Mouse (Mus musculus) CH12.LX (cell line): Measurements from ENCODE around the gene Loxl3. TPM values are rescaled to one million over a fixed set of nuclear protein-coding genes. Genes with fewer than 3 reads are reported as not detected.

ENCODE experiments used
- DNase-seq: peaks from one replicate; pipeline ENCODE4 v3.0.0-alpha.2; 2013; ENCODE audit errors: extremely low read depth
- H3K27ac ChIP-seq: 2 replicates; pipeline ENCODE4 v1.5.1; 2012; ENCODE audit warnings: low read depth, mild to moderate bottlenecking, control low read depth, moderate library complexity; ENCODE audit not compliant: insufficient read depth
- H3K27me3 ChIP-seq: replicated peaks from 2 replicates; pipeline ENCODE3; 2012; ENCODE audit warnings: inconsistent platforms
- H3K36me3 ChIP-seq, 2 experiments: replicated peaks in 1 of 2; 2 replicates each; pipeline versions ENCODE3 to v1.6.1; 2012; ENCODE audit warnings: inconsistent platforms in 1 of 2, low read length in 1 of 2, mild to moderate bottlenecking in 1 of 2, mixed read lengths in 1 of 2, moderate library complexity in 1 of 2; ENCODE audit not compliant: control insufficient read depth in 1 of 2, insufficient read depth in 1 of 2
- H3K4me1 ChIP-seq, 2 experiments: 2 replicates each; pipeline ENCODE4 v1.6.1; 2012; ENCODE audit warnings: inconsistent platforms in 1 of 2, moderate library complexity in 1 of 2; ENCODE audit not compliant: insufficient read depth in 2 of 2, control insufficient read depth in 1 of 2
- H3K4me2 ChIP-seq: 2 replicates; pipeline ENCODE4 v1.6.1; 2012; ENCODE audit warnings: low read depth, mild to moderate bottlenecking, control low read depth; ENCODE audit not compliant: poor library complexity, insufficient read depth, severe bottlenecking
- H3K4me3 ChIP-seq, 3 experiments: fragments of 150-350 bp in 1 of 3; sonication (generic) in 1 of 3; replicated peaks in 1 of 3; 2 replicates each; pipeline versions ENCODE3 to v1.5.1; 2011 to 2012; ENCODE audit warnings: low read depth in 2 of 3, low read length in 2 of 3, mild to moderate bottlenecking in 2 of 3, moderate library complexity in 2 of 3, control low read depth in 1 of 3, improper control_type of control experiment in 1 of 3, inconsistent platforms in 1 of 3, mixed read lengths in 1 of 3; ENCODE audit not compliant: poor library complexity in 1 of 3
- H3K79me2 ChIP-seq: replicated peaks from 2 replicates; pipeline ENCODE4 v1.6.1; 2012; ENCODE audit warnings: mild to moderate bottlenecking, moderate library complexity; ENCODE audit not compliant: control insufficient read depth, poor library complexity, insufficient read depth, severe bottlenecking; ENCODE audit errors: extremely low read depth
- H3K9ac ChIP-seq: 2 replicates; pipeline ENCODE4 v1.6.1; 2012; ENCODE audit warnings: low read depth, mild to moderate bottlenecking, control low read depth, moderate library complexity; ENCODE audit not compliant: insufficient read depth
- H3K9me3 ChIP-seq: replicated peaks from 2 replicates; pipeline ENCODE3; 2012; ENCODE audit warnings: low read length, inconsistent platforms, mixed read lengths
- BHLHE40 ChIP-seq: IDR thresholded peaks from 2 replicates; pipeline ENCODE4 v1.6.1; 2011; ENCODE audit warnings: mild to moderate bottlenecking, low read depth, low read length, improper control_type of control experiment
- CHD2 ChIP-seq: IDR thresholded peaks from 2 replicates; pipeline ENCODE4 v1.6.1; 2011; ENCODE audit warnings: low read length, improper control_type of control experiment
- ELF1 ChIP-seq: IDR thresholded peaks from 2 replicates; pipeline ENCODE4 v1.6.1; 2014; ENCODE audit warnings: low read depth, mild to moderate bottlenecking, inconsistent platforms, low read length, improper control_type of control experiment
- ETS1 ChIP-seq: conservative IDR thresholded peaks from 2 replicates; pipeline ENCODE4 v1.6.1; 2012; ENCODE audit warnings: low read depth, mild to moderate bottlenecking, inconsistent platforms, low read length, improper control_type of control experiment, moderate library complexity
- GABPA ChIP-seq: IDR thresholded peaks from 2 replicates; pipeline ENCODE4 v1.6.1; 2012; ENCODE audit warnings: low read depth, low read length, improper control_type of control experiment, inconsistent platforms; ENCODE audit not compliant: insufficient replicate concordance
- IRF4 ChIP-seq: IDR thresholded peaks from 2 replicates; pipeline ENCODE4 v1.6.1; 2014; ENCODE audit warnings: low read depth, mild to moderate bottlenecking, inconsistent platforms, low read length, improper control_type of control experiment
- KAT2A ChIP-seq: IDR thresholded peaks from 2 replicates; pipeline ENCODE4 v1.6.1; 2012; ENCODE audit warnings: low read length, improper control_type of control experiment, inconsistent platforms; ENCODE audit not compliant: insufficient replicate concordance
- MAFK ChIP-seq: IDR thresholded peaks from 2 replicates; pipeline ENCODE4 v1.6.1; 2011; ENCODE audit warnings: low read length, improper control_type of control experiment; ENCODE audit not compliant: insufficient replicate concordance
- MAX ChIP-seq: IDR thresholded peaks from 2 replicates; pipeline ENCODE4 v1.6.1; 2011; ENCODE audit warnings: low read length, improper control_type of control experiment
- MAZ ChIP-seq: IDR thresholded peaks from 2 replicates; pipeline ENCODE4 v1.6.1; 2012; ENCODE audit warnings: low read depth, mild to moderate bottlenecking, inconsistent platforms, low read length, improper control_type of control experiment, moderate library complexity
- MXI1 ChIP-seq: IDR thresholded peaks from 2 replicates; pipeline ENCODE4 v1.6.1; 2011; ENCODE audit warnings: mild to moderate bottlenecking, low read depth, low read length, improper control_type of control experiment
- NELFE ChIP-seq: IDR thresholded peaks from 2 replicates; pipeline ENCODE4 v1.6.1; 2011; ENCODE audit warnings: low read depth, low read length, improper control_type of control experiment
- NRF1 ChIP-seq: IDR thresholded peaks from 2 replicates; pipeline ENCODE4 v1.6.1; 2014; ENCODE audit warnings: low read depth, mild to moderate bottlenecking, inconsistent platforms, low read length, improper control_type of control experiment, moderate library complexity
- POLR2AphosphoS2 ChIP-seq: IDR thresholded peaks from 2 replicates; pipeline ENCODE4 v1.6.1; 2011; ENCODE audit warnings: low read depth, low read length, improper control_type of control experiment
- RAD21 ChIP-seq: IDR thresholded peaks from 2 replicates; pipeline ENCODE4 v1.6.1; 2011; ENCODE audit warnings: low read depth, mild to moderate bottlenecking, low read length, improper control_type of control experiment, moderate library complexity
- SIN3A ChIP-seq: IDR thresholded peaks from 2 replicates; pipeline ENCODE4 v1.6.1; 2012; ENCODE audit warnings: low read length, improper control_type of control experiment, inconsistent platforms
- SMC3 ChIP-seq: IDR thresholded peaks from 2 replicates; pipeline ENCODE4 v1.6.1; 2011; ENCODE audit warnings: low read depth, low read length, improper control_type of control experiment
- TCF12 ChIP-seq: IDR thresholded peaks from 2 replicates; pipeline ENCODE4 v1.6.1; 2014; ENCODE audit warnings: low read depth, mild to moderate bottlenecking, inconsistent platforms, low read length, improper control_type of control experiment
- USF1 ChIP-seq: IDR thresholded peaks from 2 replicates; pipeline ENCODE4 v1.6.1; 2014; ENCODE audit warnings: low read depth, mild to moderate bottlenecking, inconsistent platforms, low read length, improper control_type of control experiment
- USF2 ChIP-seq: conservative IDR thresholded peaks from 2 replicates; pipeline ENCODE4 v1.6.1; 2011; ENCODE audit warnings: low read depth, low read length, improper control_type of control experiment
- ZKSCAN1 ChIP-seq: IDR thresholded peaks from 2 replicates; pipeline ENCODE4 v1.6.1; 2012; ENCODE audit warnings: low read depth, inconsistent platforms, low read length, improper control_type of control experiment, borderline replicate concordance
- ZNF384 ChIP-seq: IDR thresholded peaks from 2 replicates; pipeline ENCODE4 v1.6.1; 2012; ENCODE audit warnings: low read depth, low read length, improper control_type of control experiment, inconsistent platforms
- dilution Hi-C: fragments of 300-500 bp; cut with MboI; formaldehyde crosslinking; loops from 2 replicates; pipeline ENCODE4 v1.14.3; 2020; ENCODE audit warnings: low sequenced_read_pairs; ENCODE audit not compliant: extremely low pct_unique_long_range_greater_than_20kb, extremely low pct_ligation_motif_present
- in situ Hi-C: fragments of 300-500 bp; cut with MboI; formaldehyde crosslinking; loops from 3 replicates; pipeline ENCODE4 v1.14.3; 2019; ENCODE audit warnings: low sequenced_read_pairs, low pct_ligation_motif_present, low pct_unique_long_range_greater_than_20kb, mixed read lengths
- polyA plus RNA-seq: library from polyadenylated mRNA; unstranded; fragments of >175 nt; gene quantifications from 2 replicates; pipeline ENCODE4 v1.2.1, GENCODE M21; 2012; ENCODE audit warnings: low read depth; ENCODE audit not compliant: insufficient read length
- total RNA-seq, 2 experiments: library from RNA; depleted of rRNA; stranded (reverse); fragments of 300-350 nt in 1 of 2; fragments of >200 nt in 1 of 2; gene quantifications; 2 replicates each; pipeline ENCODE4 v1.2.3; 2012 to 2014

Gene Loxl3
- total and polyA plus RNA-seq, 3 experiments: 0.05 to 0.93 (median 0.74) TPM

DNA sequence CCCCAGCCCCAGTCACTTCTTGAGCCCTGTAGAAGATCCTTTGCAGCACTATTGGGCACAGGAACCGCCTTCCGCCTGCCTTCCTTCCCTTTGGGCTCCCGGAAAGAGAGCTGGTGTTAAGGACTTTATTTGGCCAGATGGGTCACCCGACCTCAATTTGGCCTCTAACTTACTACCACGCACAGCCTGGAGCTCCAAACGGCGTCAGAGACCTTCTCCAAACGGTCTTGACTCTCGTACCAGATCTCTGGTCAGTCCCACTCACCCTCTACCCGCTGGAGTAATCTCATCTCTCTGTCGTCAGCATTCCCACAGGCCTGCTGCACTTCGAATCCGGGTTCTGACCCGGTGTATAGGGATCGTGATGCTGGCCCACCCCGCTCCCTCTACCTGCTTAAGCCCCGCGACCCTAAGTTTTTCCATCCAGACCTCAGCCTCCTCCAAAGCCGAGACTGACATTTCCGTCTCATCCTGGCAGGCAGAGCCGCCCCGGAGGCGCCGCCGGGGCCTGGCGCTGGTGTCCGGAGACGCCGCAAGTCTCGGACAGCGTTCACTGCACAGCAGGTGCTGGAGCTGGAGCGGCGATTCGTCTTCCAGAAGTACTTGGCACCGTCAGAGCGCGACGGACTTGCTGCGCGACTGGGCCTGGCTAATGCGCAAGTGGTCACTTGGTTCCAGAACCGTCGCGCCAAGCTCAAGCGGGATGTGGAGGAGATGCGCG, 53.4 kb downstream of the Loxl3 start:
- no peak overlapping the region for H3K9ac ChIP-seq
- dilution Hi-C loops: no loop called here
- H3K27me3 ChIP-seq: no peaks in the 10 kb centered on the region
- TF ChIP-seq ELF1 (no peak), POLR2AphosphoS2 (no peak), BHLHE40 (no peak), RAD21 (no peak), GABPA (no peak), CHD2 (no peak), MXI1 (no peak), USF2 (no peak), ZKSCAN1 (no peak), TCF12 (no peak), SMC3 (no peak), IRF4 (no peak), ETS1 (no peak), KAT2A (no peak), USF1 (no peak), MAZ (no peak), MAX (no peak), ZNF384 (no peak), MAFK (no peak), NELFE (no peak)
- TF ChIP-seq, all 38 proteins: peak for 0
- Histone ChIP-seq H3K4me1 (peaks cover 4 to 8% of the 10 kb centered on the region in 2 experiments; a peak in 3 of 4 replicates), H3K9me3 (no peaks in the 10 kb centered on the region), H3K36me3 (peaks cover 2 to 13% of the 10 kb centered on the region in 2 experiments), H3K79me2 (no peaks in the 10 kb centered on the region), H3K4me3 (no peak overlapping the region), H3K4me2 (no peak overlapping the region), H3K27ac (no peak overlapping the region)
- no peak for DNase-seq
- in situ Hi-C loops: no loop called here

DNA sequence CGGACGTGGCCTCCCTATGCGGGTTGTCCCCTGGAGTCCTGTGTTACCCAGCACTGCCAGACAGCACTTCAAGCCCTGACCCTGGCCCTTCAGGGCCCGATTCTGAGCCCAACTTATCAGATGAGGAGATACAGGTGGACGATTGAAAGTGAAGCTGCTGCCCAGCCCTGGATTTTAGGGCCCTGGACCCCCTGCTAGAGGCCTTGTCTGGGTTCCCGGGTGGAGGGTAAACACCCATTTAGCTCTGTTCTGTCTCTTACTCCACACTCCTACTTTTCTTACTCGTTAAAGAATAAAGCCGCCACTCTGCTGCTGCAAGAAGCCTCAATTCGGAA, 53.9 kb downstream of the Loxl3 start:
- Histone ChIP-seq H3K4me1 (peaks cover 4 to 8% of the 10 kb centered on the region in 2 experiments; a peak in 3 of 4 replicates), H3K4me3 (no peak overlapping the region), H3K27ac (no peak overlapping the region), H3K9ac (no peak overlapping the region), H3K27me3 (peaks cover 3% of the 10 kb centered on the region), H3K9me3 (no peaks in the 10 kb centered on the region), H3K79me2 (no peaks in the 10 kb centered on the region), H3K36me3 (peaks cover 0 to 8% of the 10 kb centered on the region in 2 experiments), H3K4me2 (no peak overlapping the region)
- dilution Hi-C loops (no loop called here), in situ Hi-C loops (no loop called here)
- DNase-seq: no peak
- no peak for TF ChIP-seq USF1
- TF ChIP-seq SMC3: no peak
- no peak for TF ChIP-seq NRF1
- TF ChIP-seq ZNF384: no peak
- no peak for TF ChIP-seq SIN3A
